Comparison of ENCODE assay signal across 8 mouse cellular contexts in the genomic region with DNA sequence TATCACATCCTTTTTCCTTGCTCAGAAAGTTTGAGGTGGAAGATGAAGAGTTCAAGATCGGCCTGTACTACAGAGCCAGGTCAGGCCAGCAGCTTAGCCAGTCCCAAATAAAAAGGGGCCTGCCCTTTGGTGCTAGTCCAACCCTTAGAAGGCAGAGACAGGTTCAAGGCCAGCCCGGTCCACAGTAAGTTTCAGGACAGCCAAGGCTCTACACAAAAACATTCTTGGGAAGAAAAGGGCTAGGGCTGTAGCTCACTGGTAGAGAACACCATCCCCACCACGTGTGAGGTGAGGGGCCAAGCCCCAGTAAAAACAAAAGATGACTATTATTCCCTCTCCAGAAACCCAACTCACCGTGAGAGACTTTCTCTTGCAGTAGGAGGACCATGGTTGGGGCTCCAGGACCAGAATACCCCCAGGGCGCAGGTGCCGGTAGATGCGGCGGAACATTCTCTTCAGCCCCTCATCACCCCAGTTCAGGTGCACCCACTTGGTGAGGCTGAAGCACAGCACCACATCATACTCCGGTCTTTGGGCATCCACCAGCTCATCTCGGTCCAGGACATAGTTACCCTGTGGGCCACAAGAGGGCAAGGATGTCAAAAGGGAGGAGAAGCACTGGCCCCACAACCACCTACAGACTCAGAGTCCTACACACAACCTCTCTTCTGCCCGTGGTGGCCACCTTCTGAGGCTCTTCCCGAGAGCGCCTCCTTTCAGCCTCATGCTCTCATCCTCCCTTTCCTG. TPM values are rescaled to one million over a fixed set of nuclear protein-coding genes. Genes with fewer than 3 reads are reported as not detected.
DNase-seq lines count a peak whose midpoint lies in the region; ATAC-seq and TF ChIP-seq lines count a peak whose summit lies in the region.

No protein-coding gene starts in this region.

- H3K9ac ChIP-seq in lung, embryonic 14.5 days = peak overlapping the region; percentile 95; the same call in 1 of the 2 replicates
- peak overlapping the region; percentile 96; the same call in 1 of the 2 replicates for H3K9ac ChIP-seq in intestine, embryonic 16.5 days (ENCODE audit: low read depth, low read length)
- peak overlapping the region; percentile 50 for H3K9ac ChIP-seq in neural tube, embryonic 14.5 days (replicated peaks; ENCODE audit: low read depth, low read length)

- no peak for ATAC-seq in lung, embryonic 14.5 days (ENCODE audit: insufficient read depth)
- no peak for ATAC-seq in intestine, embryonic 16.5 days
- ATAC-seq in neural tube, embryonic 14.5 days (ENCODE audit: low read depth) = no peak

- peak overlapping the region; percentile 97 for H3K4me2 ChIP-seq in lung, embryonic 14.5 days
- peak overlapping the region; percentile 94 for H3K4me2 ChIP-seq in intestine, embryonic 16.5 days (ENCODE audit: low read depth, low read length)
- peak overlapping the region; percentile 76 for H3K4me2 ChIP-seq in neural tube, embryonic 14.5 days (ENCODE audit: low read depth, low read length)

- peaks cover 50% of the 10 kb centered on the region for H3K36me3 ChIP-seq in lung, embryonic 14.5 days (ENCODE audit: insufficient read depth)
- peaks cover 22% of the 10 kb centered on the region for H3K36me3 ChIP-seq in intestine, embryonic 16.5 days (ENCODE audit: control insufficient read depth, insufficient read depth, low read length)
- peaks cover 26% of the 10 kb centered on the region; the same call in 1 of the 2 replicates for H3K36me3 ChIP-seq in neural tube, embryonic 14.5 days (ENCODE audit: control insufficient read depth, insufficient read depth, low read length)
- H3K36me3 ChIP-seq in thymus, adult 2 months (ENCODE audit: control insufficient read depth, insufficient read depth, low read length) = peaks cover 15% of the 10 kb centered on the region

- H3K4me1 ChIP-seq in lung, embryonic 14.5 days (ENCODE audit: insufficient read depth) = peaks cover 22% of the 10 kb centered on the region
- peaks cover 43% of the 10 kb centered on the region for H3K4me1 ChIP-seq in intestine, embryonic 16.5 days (ENCODE audit: control insufficient read depth, insufficient read depth, low read length)
- H3K4me1 ChIP-seq in neural tube, embryonic 14.5 days (ENCODE audit: control insufficient read depth, insufficient read depth, low read length) = peaks cover 36% of the 10 kb centered on the region
- H3K4me1 ChIP-seq in thymus, adult 2 months (replicated peaks; ENCODE audit: control insufficient read depth, insufficient read depth, low read length) = peaks cover 27% of the 10 kb centered on the region

- peak overlapping the region; percentile 85 for H3K4me3 ChIP-seq in lung, embryonic 14.5 days (ENCODE audit: low read depth, low read length)
- peak overlapping the region; percentile 89 for H3K4me3 ChIP-seq in intestine, embryonic 16.5 days (ENCODE audit: low read length)
- H3K4me3 ChIP-seq in neural tube, embryonic 14.5 days (ENCODE audit: low read depth, low read length) = peak overlapping the region; percentile 82
- H3K4me3 ChIP-seq in thymus, adult 2 months (ENCODE audit: control insufficient read depth, insufficient read depth, low read length) = no peak overlapping the region

- DNase-seq in cerebellum, adult 11 months = peak; percentile 25
- no peak for DNase-seq in cerebellum, postnatal 36 days
- no peak for DNase-seq in lung, embryonic 14.5 days
- no peak for DNase-seq in lung, postnatal 10 days
- DNase-seq in thymus, adult 2 months = no peak
- no peak for DNase-seq in urinary bladder, postnatal 25 days (ENCODE audit: low spot score)

- TF ChIP-seq POLR2A in thymus, adult 2 months (IDR thresholded peaks at IDR 0.05; ENCODE audit: control insufficient read depth, extremely low read depth, insufficient read depth, low read length, poor library complexity) = no peak

- WGBS in lung, embryonic 14.5 days = 75% methylated on average over 13 of the region's 13 CpGs
- 81% methylated on average over 13 of the region's 13 CpGs for WGBS in intestine, embryonic 16.5 days
- WGBS in neural tube, embryonic 14.5 days = 87% methylated on average over 13 of the region's 13 CpGs
- 86% methylated on average over 13 of the region's 13 CpGs for WGBS in thymus, adult 2 months

- no peak overlapping the region for H3K27ac ChIP-seq in lung, embryonic 14.5 days (ENCODE audit: low read depth)
- no peak overlapping the region for H3K27ac ChIP-seq in intestine, embryonic 16.5 days (ENCODE audit: low read length)
- no peak overlapping the region for H3K27ac ChIP-seq in neural tube, embryonic 14.5 days (ENCODE audit: low read depth, low read length)
- no peak overlapping the region for H3K27ac ChIP-seq in thymus, adult 2 months (ENCODE audit: control insufficient read depth, insufficient read depth, low read length)

- no peaks in the 10 kb centered on the region for H3K9me3 ChIP-seq in lung, embryonic 14.5 days (ENCODE audit: low read depth, low read length)
- peaks cover under 1% of the 10 kb centered on the region; the same call in 1 of the 2 replicates for H3K9me3 ChIP-seq in intestine, embryonic 16.5 days (ENCODE audit: control insufficient read depth, low read length)
- no peaks in the 10 kb centered on the region for H3K9me3 ChIP-seq in neural tube, embryonic 14.5 days (ENCODE audit: control insufficient read depth, low read length)

- H3K27me3 ChIP-seq in lung, embryonic 14.5 days (ENCODE audit: insufficient read depth, low read length) = no peaks in the 10 kb centered on the region
- no peaks in the 10 kb centered on the region for H3K27me3 ChIP-seq in intestine, embryonic 16.5 days (replicated peaks; ENCODE audit: control insufficient read depth, insufficient read depth, low read length)
- no peaks in the 10 kb centered on the region for H3K27me3 ChIP-seq in neural tube, embryonic 14.5 days (ENCODE audit: control insufficient read depth, insufficient read depth, low read length)
- no peaks in the 10 kb centered on the region for H3K27me3 ChIP-seq in thymus, adult 2 months (ENCODE audit: control insufficient read depth, insufficient read depth, low read length)

- TF ChIP-seq CTCF in lung, embryonic 14.5 days (IDR thresholded peaks at IDR 0.05; ENCODE audit: low read depth) = no peak
- TF ChIP-seq CTCF in thymus, adult 2 months (IDR thresholded peaks at IDR 0.05; ENCODE audit: borderline replicate concordance, control insufficient read depth, extremely low read depth, insufficient read depth, low read length, poor library complexity) = no peak

RNA-seq across cellular contexts. Expression of a gene that starts 4.3 kb away (rescaled TPM):
- polyA plus RNA-seq in lung, embryonic 14.5 days (2014; fragmentation: Nextera tagmentation; extraction: Ambion mirVana) = 33.7 and 40.9 TPM in 2 replicates
- polyA plus RNA-seq in intestine, embryonic 16.5 days (2015; fragmentation: Nextera tagmentation; extraction: Ambion mirVana) = 19.3 and 19.8 TPM in 2 replicates
- polyA plus RNA-seq in neural tube, embryonic 14.5 days (2014; fragmentation: Nextera tagmentation; extraction: Ambion mirVana) = 37.8 and 43.7 TPM in 2 replicates
- polyA plus RNA-seq in thymus, adult 2 months (2012; rRNA removed) = 101 and 120 TPM in 2 replicates

RNA-seq across cellular contexts. Expression of a gene that starts 4.5 kb away (rescaled TPM):
- polyA plus RNA-seq in lung, embryonic 14.5 days (2014; fragmentation: Nextera tagmentation; extraction: Ambion mirVana) = 13.1 and 14.5 TPM in 2 replicates
- 7.1 and 7.4 TPM in 2 replicates for polyA plus RNA-seq in intestine, embryonic 16.5 days (2015; fragmentation: Nextera tagmentation; extraction: Ambion mirVana)
- 13.1 and 17.0 TPM in 2 replicates for polyA plus RNA-seq in neural tube, embryonic 14.5 days (2014; fragmentation: Nextera tagmentation; extraction: Ambion mirVana)
- 81.9 and 87.5 TPM in 2 replicates for polyA plus RNA-seq in thymus, adult 2 months (2012; rRNA removed)

RNA-seq across cellular contexts. Expression of a gene that starts 4.6 kb away (rescaled TPM):
- polyA plus RNA-seq in lung, embryonic 14.5 days (2014; fragmentation: Nextera tagmentation; extraction: Ambion mirVana) = 25.9 and 26.1 TPM in 2 replicates
- 11.0 and 11.8 TPM in 2 replicates for polyA plus RNA-seq in intestine, embryonic 16.5 days (2015; fragmentation: Nextera tagmentation; extraction: Ambion mirVana)
- polyA plus RNA-seq in neural tube, embryonic 14.5 days (2014; fragmentation: Nextera tagmentation; extraction: Ambion mirVana) = 11.2 and 13.9 TPM in 2 replicates
- 4.6 TPM in 2 replicates for polyA plus RNA-seq in thymus, adult 2 months (2012; rRNA removed)

RNA-seq across cellular contexts. Expression of a gene that starts 37.4 kb away (rescaled TPM):
- 127 TPM in 2 replicates for polyA plus RNA-seq in lung, embryonic 14.5 days (2014; fragmentation: Nextera tagmentation; extraction: Ambion mirVana)
- polyA plus RNA-seq in intestine, embryonic 16.5 days (2015; fragmentation: Nextera tagmentation; extraction: Ambion mirVana) = 116 and 122 TPM in 2 replicates
- polyA plus RNA-seq in neural tube, embryonic 14.5 days (2014; fragmentation: Nextera tagmentation; extraction: Ambion mirVana) = 80.1 and 85.1 TPM in 2 replicates
- polyA plus RNA-seq in thymus, adult 2 months (2012; rRNA removed) = 670 and 672 TPM in 2 replicates

RNA-seq across cellular contexts. Expression of a gene that starts 41.5 kb away (rescaled TPM):
- 0.91 and 0.93 TPM in 2 replicates for polyA plus RNA-seq in lung, embryonic 14.5 days (2014; fragmentation: Nextera tagmentation; extraction: Ambion mirVana)
- 2.2 and 2.3 TPM in 2 replicates for polyA plus RNA-seq in intestine, embryonic 16.5 days (2015; fragmentation: Nextera tagmentation; extraction: Ambion mirVana)
- polyA plus RNA-seq in neural tube, embryonic 14.5 days (2014; fragmentation: Nextera tagmentation; extraction: Ambion mirVana) = 13.6 and 22.3 TPM in 2 replicates
- polyA plus RNA-seq in thymus, adult 2 months (2012; rRNA removed) = 97.2 and 110 TPM in 2 replicates
